Mouse (Mus musculus) midbrain, postnatal 0 days (tissue): ENCODE data around the gene Atl2. TPM values are rescaled to one million over a fixed set of nuclear protein-coding genes. Genes with fewer than 3 reads are reported as not detected.
A peak's percentile ranks its signal among the peaks of the same experiment; 100 is the strongest.

Experiments
- ATAC-seq: fragments of 200-750 bp; cut with Nextera tagmentation; 2 replicates; pipeline ENCODE4 v1.8.0; 2017; ENCODE audit warnings: moderate number of reproducible peaks, mild to moderate bottlenecking, moderate TSS enrichment, moderate library complexity; ENCODE audit not compliant: low FRiP score
- DNase-seq: peaks from one replicate; pipeline ENCODE4 v3.0.0-alpha.2; 2015; ENCODE audit warnings: low spot score
- H3K27ac ChIP-seq: fragments of 300-500 bp; sonication (generic); 2 replicates; pipeline ENCODE4 v1.5.1; 2014; ENCODE audit warnings: low read depth, mild to moderate bottlenecking, low read length, mixed read lengths
- H3K27me3 ChIP-seq: fragments of 300-500 bp; sonication (generic); 2 replicates; pipeline ENCODE4 v1.6.1; 2014; ENCODE audit warnings: low read length, control low read depth, mixed read lengths; ENCODE audit not compliant: insufficient read depth
- H3K36me3 ChIP-seq: fragments of 300-500 bp; sonication (generic); 2 replicates; pipeline ENCODE4 v1.6.1; 2014; ENCODE audit warnings: low read length, control low read depth, mixed read lengths; ENCODE audit not compliant: insufficient read depth
- H3K4me1 ChIP-seq: fragments of 300-500 bp; sonication (generic); 2 replicates; pipeline ENCODE4 v1.6.1; 2014; ENCODE audit warnings: mild to moderate bottlenecking, control low read depth, antibody characterized with exemption, low read length, mixed read lengths; ENCODE audit not compliant: insufficient read depth
- H3K4me2 ChIP-seq: fragments of 300-500 bp; sonication (generic); 2 replicates; pipeline ENCODE4 v1.6.1; 2014; ENCODE audit warnings: low read depth, mild to moderate bottlenecking, low read length, mixed read lengths; ENCODE audit not compliant: poor library complexity, severe bottlenecking
- H3K4me3 ChIP-seq: fragments of 300-500 bp; sonication (generic); 2 replicates; pipeline ENCODE4 v1.5.1; 2014; ENCODE audit warnings: low read depth, mild to moderate bottlenecking, low read length, moderate library complexity
- H3K9ac ChIP-seq: fragments of 300-500 bp; sonication (generic); replicated peaks from 2 replicates; pipeline ENCODE4 v1.6.1; 2014; ENCODE audit warnings: mild to moderate bottlenecking, low read length, moderate library complexity, mixed read lengths; ENCODE audit not compliant: poor library complexity, severe bottlenecking
- H3K9me3 ChIP-seq: fragments of 300-500 bp; sonication (generic); 2 replicates; pipeline ENCODE4 v1.6.1; 2016; ENCODE audit warnings: low read length, control low read depth
- CTCF ChIP-seq: IDR thresholded peaks from 2 replicates; pipeline ENCODE4 v1.5.1; 2016; ENCODE audit warnings: antibody characterized with exemption, mild to moderate bottlenecking
- WGBS: fragments of 180-500 bp; shearing (Covaris S2); extraction: QIAGEN DNeasy Blood & Tissue Kit; methylation state at CpG from one replicate; pipeline ENCODE4 v1.1.7; 2014; 5-methylcytosine and 5-hydroxymethylcytosine counted together
- polyA plus RNA-seq: library from polyadenylated mRNA; unstranded; fragments of >200 nt; fragmentation: Nextera tagmentation; extraction: Ambion mirVana; gene quantifications from 2 replicates; pipeline ENCODE4 v1.2.1, GENCODE M21; 2015
- total RNA-seq: library from RNA; depleted of rRNA; stranded (reverse); fragments of >200 nt; gene quantifications from 2 replicates; pipeline ENCODE4 v1.2.3, GENCODE M21; 2014; rRNA removed

The Atl2 gene
- 31.0 and 39.0 TPM in 2 replicates for total RNA-seq
- 29.4 and 30.5 TPM in 2 replicates for polyA plus RNA-seq

GRCm38 (mm10) chr17:79895911-79896423, at the start of gene Atl2:
Atl2 (minus strand) TSS chr17:79896123.
- DNase-seq (peak; percentile 96), ATAC-seq (peak; percentile 92)
- Histone ChIP-seq H3K27ac (peak within 1 kb of the TSS; percentile 88), H3K4me1 (peaks cover 9% of the 10 kb centered on the region), H3K4me3 (peak within 1 kb of the TSS; percentile 95), H3K9me3 (no peaks in the 10 kb centered on the region), H3K36me3 (no peaks in the 10 kb centered on the region), H3K4me2 (peak within 1 kb of the TSS; percentile 78), H3K9ac (peak within 1 kb of the TSS; percentile 93), H3K27me3 (0 out of 2 replicates have a peak, but pooled peaks cover 5% of the 10 kb centered on the region)
- no peak for TF ChIP-seq CTCF
- WGBS = 0% methylated on average over 44 of the region's 51 CpGs

- H3K27ac ChIP-seq = no peak overlapping the region
These were observed 48.9 kb upstream of the Atl2 start for GRCm38 (mm10) chr17:79944851-79945250.

GRCm38 (mm10) chr17:79942418-79942817, 46.5 kb upstream of the Atl2 start:
- H3K9ac ChIP-seq = no peak overlapping the region
- DNase-seq (no peak), ATAC-seq (0 out of 2 replicates have a peak, but pooled peaks have one; percentile 21)
- H3K27ac ChIP-seq = no peak overlapping the region
- WGBS = 72% methylated on average over 5 of the region's 5 CpGs
- H3K4me3 ChIP-seq = no peak overlapping the region
- no peak for TF ChIP-seq CTCF
- H3K27me3 ChIP-seq = no peaks in the 10 kb centered on the region
- no peaks in the 10 kb centered on the region for H3K36me3 ChIP-seq
- H3K4me1 ChIP-seq = no peaks in the 10 kb centered on the region
- no peak overlapping the region for H3K4me2 ChIP-seq
- no peaks in the 10 kb centered on the region for H3K9me3 ChIP-seq

More at GRCm38 (mm10) chr17:79944851-79945250, 48.9 kb upstream of the Atl2 start:
- no peak overlapping the region for H3K9ac ChIP-seq
- H3K4me1 ChIP-seq = peaks cover 4% of the 10 kb centered on the region; the same call in 1 of the 2 replicates
- TF ChIP-seq CTCF = no peak
- H3K9me3 ChIP-seq = no peaks in the 10 kb centered on the region
- no peak overlapping the region for H3K4me2 ChIP-seq
- DNase-seq = no peak
- H3K36me3 ChIP-seq = no peaks in the 10 kb centered on the region
- ATAC-seq = no peak
- no peaks in the 10 kb centered on the region for H3K27me3 ChIP-seq
- WGBS = 84% methylated on average over 6 of the region's 6 CpGs
- no peak overlapping the region for H3K4me3 ChIP-seq

GRCm38 (mm10) chr17:79939133-79939532, 43.2 kb upstream of the Atl2 start:
- Histone ChIP-seq H3K4me3 (no peak overlapping the region), H3K9me3 (no peaks in the 10 kb centered on the region), H3K36me3 (no peaks in the 10 kb centered on the region), H3K9ac (no peak overlapping the region), H3K27me3 (no peaks in the 10 kb centered on the region), H3K4me2 (no peak overlapping the region), H3K4me1 (no peaks in the 10 kb centered on the region), H3K27ac (no peak overlapping the region)
- no peak for TF ChIP-seq CTCF
- ATAC-seq (no peak), DNase-seq (no peak)
- 73% methylated on average over 3 of the region's 3 CpGs for WGBS

GRCm38 (mm10) chr17:79937921-79938601, 42.1 kb upstream of the Atl2 start:
- ATAC-seq = no peak
- Histone ChIP-seq H3K4me3 (no peak overlapping the region), H3K9ac (no peak overlapping the region), H3K36me3 (no peaks in the 10 kb centered on the region), H3K27me3 (no peaks in the 10 kb centered on the region), H3K4me2 (no peak overlapping the region), H3K27ac (no peak overlapping the region), H3K4me1 (no peaks in the 10 kb centered on the region), H3K9me3 (no peaks in the 10 kb centered on the region)
- no peak for TF ChIP-seq CTCF
- DNase-seq = no peak
- 83% methylated on average over 10 of the region's 10 CpGs for WGBS

- 94% methylated on average over 15 of the region's 15 CpGs for WGBS
These were observed 38.4 kb upstream of the Atl2 start for GRCm38 (mm10) chr17:79934370-79934769.

More at GRCm38 (mm10) chr17:79934370-79934769, 38.4 kb upstream of the Atl2 start:
- Histone ChIP-seq H3K36me3 (no peaks in the 10 kb centered on the region), H3K27me3 (no peaks in the 10 kb centered on the region), H3K4me3 (no peak overlapping the region), H3K4me1 (no peaks in the 10 kb centered on the region), H3K27ac (no peak overlapping the region), H3K4me2 (no peak overlapping the region), H3K9ac (no peak overlapping the region), H3K9me3 (no peaks in the 10 kb centered on the region)
- DNase-seq (no peak), ATAC-seq (no peak)
- TF ChIP-seq CTCF = no peak
